Mouse (Mus musculus): ENCODE data around the gene Ceacam12.
"Not testable (repeated sequence)": the region's sequence is repeated elsewhere in the genome, so short reads cannot be mapped to it uniquely, and the experiment has no call there.

GRCm38 (mm10) chr7:18073821-18074220 is 8.1 kb downstream of the Ceacam12 start:
- TF ChIP-seq CTCF (IDR thresholded peaks at IDR 0.05; ENCODE audit: insufficient read depth, low read length); POLR2A (IDR thresholded peaks at IDR 0.05; ENCODE audit: borderline replicate concordance, extremely low read depth, low read depth, low read length): not testable (repeated sequence)

Measured in lung, adult 2 months (tissue).